Mouse (Mus musculus) kidney, adult 2 months (tissue): Measurements from ENCODE around the gene Shank2.

Experiments
- CTCF ChIP-seq: fragments of 200-500 bp; conservative IDR thresholded peaks from 2 replicates; pipeline ENCODE4 v1.5.1; 2011; ENCODE audit warnings: low read depth, mild to moderate bottlenecking, control low read depth, low read length, moderate library complexity, mixed read lengths; ENCODE audit not compliant: insufficient read depth, insufficient read length
- POLR2A ChIP-seq: fragments of 200-500 bp; IDR thresholded peaks from one replicate; pipeline ENCODE4 v1.6.1; 2011; ENCODE audit warnings: low read depth, low read length, control low read depth

- TF ChIP-seq POLR2A (no peak), CTCF (no peak)
Measured at GRCm38 (mm10) chr7:144238409-144238808, 236.7 kb downstream of the Shank2 start.
